Mouse (Mus musculus): ENCODE data around the gene Daam1.

The Daam1 gene

GRCm38 (mm10) chr12:72031794-72032193 is 200.9 kb downstream of the Daam1 start:
- DNase-seq (ENCODE audit: low read depth, low spot score), result no peak
- Histone ChIP-seq H3K27me3 (ENCODE audit: control insufficient read depth, insufficient read depth, low read length, poor library complexity, severe bottlenecking) (no peaks in the 10 kb centered on the region), H3K36me3 (ENCODE audit: control insufficient read depth, insufficient read depth, low read length, poor library complexity, severe bottlenecking) (no peaks in the 10 kb centered on the region)

GRCm38 (mm10) chr12:72036097-72036661 is 205.3 kb downstream of the Daam1 start:
- Histone ChIP-seq H3K27me3 (ENCODE audit: control insufficient read depth, insufficient read depth, low read length, poor library complexity, severe bottlenecking) (no peaks in the 10 kb centered on the region), H3K36me3 (ENCODE audit: control insufficient read depth, insufficient read depth, low read length, poor library complexity, severe bottlenecking) (no peaks in the 10 kb centered on the region)
- no peak for DNase-seq (ENCODE audit: low read depth, low spot score)

GRCm38 (mm10) chr12:72037049-72037448 is 206.2 kb downstream of the Daam1 start:
- DNase-seq (ENCODE audit: low read depth, low spot score), result no peak
- no peaks in the 10 kb centered on the region for H3K27me3 ChIP-seq (ENCODE audit: control insufficient read depth, insufficient read depth, low read length, poor library complexity, severe bottlenecking)
- no peaks in the 10 kb centered on the region for H3K36me3 ChIP-seq (ENCODE audit: control insufficient read depth, insufficient read depth, low read length, poor library complexity, severe bottlenecking)

GRCm38 (mm10) chr12:72038866-72039265 is 208.0 kb downstream of the Daam1 start:
- H3K27me3 ChIP-seq (ENCODE audit: control insufficient read depth, insufficient read depth, low read length, poor library complexity, severe bottlenecking), result no peaks in the 10 kb centered on the region
- DNase-seq (ENCODE audit: low read depth, low spot score), result no peak
- H3K36me3 ChIP-seq (ENCODE audit: control insufficient read depth, insufficient read depth, low read length, poor library complexity, severe bottlenecking), result no peaks in the 10 kb centered on the region

GRCm38 (mm10) chr12:72039501-72039900 is 208.6 kb downstream of the Daam1 start:
- H3K27me3 ChIP-seq (ENCODE audit: control insufficient read depth, insufficient read depth, low read length, poor library complexity, severe bottlenecking), result no peaks in the 10 kb centered on the region
- H3K36me3 ChIP-seq (ENCODE audit: control insufficient read depth, insufficient read depth, low read length, poor library complexity, severe bottlenecking), result no peaks in the 10 kb centered on the region
- DNase-seq (ENCODE audit: low read depth, low spot score), result no peak

GRCm38 (mm10) chr12:72041238-72041637 is 210.4 kb downstream of the Daam1 start:
- Histone ChIP-seq H3K27me3 (ENCODE audit: control insufficient read depth, insufficient read depth, low read length, poor library complexity, severe bottlenecking) (no peaks in the 10 kb centered on the region), H3K36me3 (ENCODE audit: control insufficient read depth, insufficient read depth, low read length, poor library complexity, severe bottlenecking) (no peaks in the 10 kb centered on the region)
- DNase-seq (ENCODE audit: low read depth, low spot score), result no peak

Data from splenic B cell, adult 2 months (primary cell).